Mouse (Mus musculus): ENCODE measurements around the gene Epb41l3.
"Not testable (repeated sequence)": the region's sequence is repeated elsewhere in the genome, so short reads cannot be mapped to it uniquely, and the experiment has no call there.

Gene Epb41l3

DNA sequence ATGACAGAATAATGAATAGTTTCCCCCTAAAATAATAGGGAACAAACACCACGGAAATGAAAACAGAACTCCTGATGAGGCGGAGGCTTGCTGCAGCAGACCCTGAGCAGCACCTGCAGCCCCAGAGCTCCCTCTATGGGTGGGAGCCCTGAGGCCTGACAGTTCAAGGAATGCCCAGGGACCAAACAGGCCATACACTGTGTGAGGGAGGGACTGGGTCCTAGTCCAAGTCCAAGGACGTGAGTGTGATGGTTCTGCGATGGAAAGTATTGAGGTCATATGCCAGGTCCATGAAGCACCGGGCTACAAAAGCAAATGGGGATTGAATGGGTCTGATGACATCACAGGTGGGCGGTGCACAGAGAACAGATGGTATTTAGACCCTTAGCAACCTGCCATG lies 33.7 kb downstream of the Epb41l3 start:
- DNase-seq = no peak

DNA sequence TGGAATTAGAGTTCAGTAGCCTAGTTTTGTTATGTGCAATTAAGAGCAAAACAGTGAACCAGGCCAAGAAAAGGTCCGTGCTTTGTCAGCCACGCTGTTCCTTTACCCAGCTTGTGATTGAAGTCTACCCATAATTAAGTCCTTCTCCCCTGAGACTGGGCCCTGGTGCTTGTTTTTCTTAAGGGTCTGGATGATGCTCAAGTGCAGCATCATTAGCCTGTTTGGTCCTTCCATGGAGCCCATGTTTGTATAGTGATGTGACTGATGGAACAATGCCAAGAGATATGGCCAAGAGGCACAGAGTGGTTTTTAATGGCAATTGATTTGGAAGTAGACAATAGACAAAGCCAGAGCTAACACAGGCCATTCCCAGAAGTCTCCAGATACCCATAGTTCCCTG lies 36.7 kb downstream of the Epb41l3 start:
- DNase-seq = no peak

DNA sequence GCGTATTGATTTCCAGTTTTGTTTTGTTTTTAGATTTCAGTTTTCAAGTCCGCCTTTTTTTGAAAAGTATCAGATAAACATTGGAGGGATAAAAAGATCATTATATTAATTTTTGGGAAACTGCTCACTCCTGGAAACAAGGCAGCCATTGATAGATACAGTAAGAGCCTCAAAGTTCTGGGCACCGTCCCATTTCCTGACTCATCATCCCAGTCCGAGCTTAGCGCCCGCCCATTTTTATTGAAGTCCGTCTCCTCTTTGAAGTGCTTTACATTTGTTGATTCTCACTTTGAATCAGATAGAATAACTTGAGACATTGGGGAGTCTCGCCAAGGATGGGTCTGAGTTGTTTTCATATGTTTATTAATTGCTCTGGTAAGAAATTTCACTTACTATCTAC lies 43.7 kb downstream of the Epb41l3 start:
- DNase-seq = no peak

DNA sequence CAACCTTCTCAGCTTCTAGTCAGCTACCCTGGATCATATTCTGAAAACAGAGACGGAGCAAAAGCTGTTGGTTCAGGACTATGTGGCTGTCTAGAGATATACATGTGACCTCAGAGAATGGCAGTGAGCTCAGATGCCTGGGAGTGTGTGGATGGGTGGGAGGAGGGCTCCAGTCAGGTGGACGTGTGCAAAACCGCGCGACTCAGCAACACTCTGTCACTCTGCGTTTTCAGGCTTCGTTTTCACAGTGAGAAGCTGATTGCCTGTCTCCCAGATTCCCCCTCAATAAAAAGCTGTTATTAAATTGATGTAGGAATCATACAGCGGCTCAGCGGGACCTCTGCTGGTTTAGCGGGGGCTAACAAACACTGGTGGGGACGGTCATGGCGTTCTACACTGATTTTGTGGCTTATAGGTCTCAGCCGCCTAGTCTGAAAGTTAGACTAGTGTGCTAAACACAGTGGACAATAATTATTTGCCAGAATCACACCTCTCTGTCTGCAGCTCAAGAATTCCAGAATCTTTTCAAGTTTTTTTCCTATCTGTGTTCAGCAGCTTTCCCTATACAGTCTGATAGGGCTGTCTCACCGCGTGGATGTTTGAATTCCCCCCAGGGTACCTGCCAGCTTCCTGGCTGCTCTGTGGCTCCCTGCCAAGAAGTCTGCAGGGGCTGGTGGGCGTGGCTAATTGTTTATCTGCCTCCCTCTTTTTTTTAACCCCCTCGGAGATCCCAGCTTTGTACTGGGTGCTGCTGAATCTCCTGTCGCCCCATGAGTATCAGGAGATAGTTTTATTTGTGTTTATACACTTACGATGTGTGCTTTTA lies 45.3 kb downstream of the Epb41l3 start:
- DNase-seq = no peak

DNA sequence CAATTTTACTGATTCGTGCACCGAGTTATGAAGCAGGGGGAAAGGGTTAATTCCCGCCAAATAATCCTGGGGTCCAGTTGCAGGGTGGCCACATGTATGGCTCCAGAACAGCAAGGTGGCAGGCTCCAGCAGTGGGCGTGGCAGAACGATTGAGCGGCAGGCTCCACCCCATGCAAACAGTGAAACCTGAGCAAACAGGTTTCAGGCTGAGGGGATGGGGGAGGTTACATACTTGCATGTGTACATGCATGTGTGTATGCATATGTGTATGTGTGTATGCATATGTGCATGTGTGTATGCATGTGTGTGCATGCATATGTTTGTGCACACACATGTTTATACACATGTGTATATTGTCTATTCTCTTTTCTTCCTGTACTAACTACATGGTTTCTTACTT lies 46.9 kb downstream of the Epb41l3 start:
- DNase-seq = not testable (repeated sequence)

DNA sequence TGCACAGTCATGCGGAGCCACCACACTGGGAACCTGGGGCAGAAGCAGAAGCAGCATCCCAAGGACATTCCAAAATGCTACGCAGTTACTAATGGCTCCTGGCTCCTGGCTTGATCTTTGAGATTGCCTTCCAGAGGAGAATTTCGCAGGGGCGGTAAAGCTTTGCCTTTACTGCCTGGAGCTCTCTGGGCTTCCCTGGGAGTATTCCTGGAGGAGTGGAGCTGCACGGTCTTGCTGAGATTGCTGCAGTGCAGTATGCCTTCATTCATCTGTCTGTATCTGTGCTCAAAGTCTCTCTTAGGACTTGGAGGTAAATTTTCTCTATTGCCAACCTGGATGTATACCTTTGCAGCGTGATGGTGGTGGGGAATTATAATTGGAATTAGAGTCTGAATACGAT lies 52.0 kb downstream of the Epb41l3 start:
- no peak for DNase-seq

DNA sequence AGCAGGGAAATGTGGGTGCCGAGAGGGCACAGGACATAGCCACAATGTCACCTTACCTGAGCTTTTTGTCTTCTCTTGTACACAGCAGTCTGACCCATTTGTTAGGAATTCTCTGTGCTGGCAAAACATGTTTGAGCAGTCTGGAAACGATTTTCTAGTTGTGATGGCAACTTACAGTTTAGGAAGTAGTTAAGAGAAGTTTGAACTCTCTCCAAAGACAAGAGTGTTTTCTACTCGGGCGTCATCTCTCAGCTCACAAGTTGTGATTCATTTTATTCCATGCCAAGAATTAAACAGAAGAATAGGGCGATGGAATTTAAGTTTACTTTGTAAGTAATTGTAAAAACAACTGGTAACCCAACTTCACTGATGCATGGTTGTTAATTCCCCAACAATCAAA lies 52.5 kb downstream of the Epb41l3 start:
- DNase-seq = no peak

DNA sequence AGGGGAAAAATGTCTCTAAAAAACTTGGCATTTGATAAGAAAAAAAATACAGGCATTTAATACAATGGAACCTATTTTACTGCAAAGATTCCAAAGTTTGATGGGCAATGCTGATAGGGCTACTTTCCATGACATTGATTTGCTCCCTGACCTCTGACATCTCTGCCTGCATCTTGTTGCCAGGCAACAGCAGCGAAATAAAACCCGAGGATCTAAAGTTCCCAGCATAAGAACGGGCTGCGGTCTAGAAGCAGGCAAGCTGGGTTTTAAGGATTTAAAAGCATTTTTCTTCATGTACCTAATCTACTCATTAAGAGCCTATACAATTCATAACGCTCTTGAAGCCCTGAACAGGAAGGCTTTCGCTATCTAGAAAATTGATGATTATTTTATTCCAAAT lies 54.0 kb downstream of the Epb41l3 start:
- DNase-seq = no peak

DNA sequence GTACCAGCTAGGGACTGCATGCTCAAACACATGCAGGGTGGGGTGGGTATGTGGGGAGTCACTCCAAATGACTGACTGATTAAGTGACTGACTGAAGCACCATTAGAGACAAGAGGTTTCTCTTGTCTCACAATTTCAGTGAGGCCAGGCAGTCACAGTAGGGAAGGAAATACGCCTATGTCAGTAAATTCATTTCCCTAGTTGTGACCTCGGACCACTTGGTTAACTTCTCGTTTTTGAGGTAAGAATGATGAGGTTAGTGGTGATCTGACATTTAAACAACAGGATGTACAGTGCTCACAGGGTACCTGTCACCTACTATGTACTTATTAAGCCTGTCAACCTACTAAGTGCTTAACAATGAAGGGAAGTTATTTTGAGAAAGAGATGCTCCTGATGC lies 67.5 kb downstream of the Epb41l3 start:
- no peak for DNase-seq

DNA sequence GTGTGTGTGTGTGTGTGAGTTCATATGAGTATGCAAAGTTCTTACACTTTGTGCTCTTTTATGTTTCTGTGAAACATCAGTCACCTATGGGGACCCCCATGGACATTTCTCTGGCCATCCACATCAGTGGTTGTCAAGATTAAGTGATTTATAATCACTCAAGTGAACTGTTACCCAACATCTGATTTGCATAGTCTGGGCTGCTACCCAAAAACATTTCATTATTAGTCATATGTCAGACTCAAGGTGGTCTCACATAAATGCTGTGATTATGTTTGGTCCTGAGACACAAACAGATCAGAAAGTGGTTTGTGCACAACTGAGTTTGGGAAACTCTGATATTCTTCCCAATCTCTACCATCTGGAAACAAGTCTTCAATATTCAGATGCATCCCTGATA lies 75.3 kb downstream of the Epb41l3 start:
- no peak for DNase-seq

DNA sequence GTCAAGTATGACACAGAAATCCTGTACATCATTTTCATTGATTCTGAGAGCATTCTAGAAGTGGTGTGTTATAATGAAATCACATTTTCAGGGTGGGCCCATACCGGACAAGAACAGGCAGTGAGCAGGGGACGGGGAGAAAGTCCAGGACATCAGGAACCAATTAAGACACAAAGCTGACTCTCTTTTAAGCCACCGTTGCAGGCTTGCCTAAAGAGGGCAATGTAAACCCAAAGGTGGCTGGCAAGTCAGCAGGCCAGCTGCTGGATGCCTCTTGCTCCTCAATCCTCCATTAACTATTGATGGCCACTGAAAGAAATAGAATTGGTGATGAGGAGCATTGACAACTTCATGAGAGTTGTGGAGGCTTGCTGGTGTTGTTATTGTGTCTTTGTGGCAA lies 75.8 kb downstream of the Epb41l3 start:
- no peak for DNase-seq

DNA sequence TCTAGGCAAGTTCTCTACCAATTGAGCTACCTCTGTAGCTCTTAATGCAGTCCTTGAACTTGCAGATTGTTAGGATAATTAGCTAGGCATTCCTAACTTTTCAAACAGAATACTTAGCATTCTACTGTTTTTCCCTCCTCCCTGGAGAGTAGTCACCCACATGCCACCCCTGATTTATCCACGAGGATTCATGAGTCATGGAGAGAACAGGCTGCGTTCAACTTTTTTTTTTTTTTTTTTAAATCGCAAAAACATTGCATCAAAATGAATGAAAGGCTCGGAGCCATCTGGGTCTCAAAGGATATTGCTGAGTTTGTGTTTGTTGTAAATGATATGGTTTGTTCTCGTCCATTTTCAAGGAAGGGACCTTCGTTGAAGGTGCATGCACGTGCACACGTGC lies 79.6 kb downstream of the Epb41l3 start:
- DNase-seq = no peak

DNA sequence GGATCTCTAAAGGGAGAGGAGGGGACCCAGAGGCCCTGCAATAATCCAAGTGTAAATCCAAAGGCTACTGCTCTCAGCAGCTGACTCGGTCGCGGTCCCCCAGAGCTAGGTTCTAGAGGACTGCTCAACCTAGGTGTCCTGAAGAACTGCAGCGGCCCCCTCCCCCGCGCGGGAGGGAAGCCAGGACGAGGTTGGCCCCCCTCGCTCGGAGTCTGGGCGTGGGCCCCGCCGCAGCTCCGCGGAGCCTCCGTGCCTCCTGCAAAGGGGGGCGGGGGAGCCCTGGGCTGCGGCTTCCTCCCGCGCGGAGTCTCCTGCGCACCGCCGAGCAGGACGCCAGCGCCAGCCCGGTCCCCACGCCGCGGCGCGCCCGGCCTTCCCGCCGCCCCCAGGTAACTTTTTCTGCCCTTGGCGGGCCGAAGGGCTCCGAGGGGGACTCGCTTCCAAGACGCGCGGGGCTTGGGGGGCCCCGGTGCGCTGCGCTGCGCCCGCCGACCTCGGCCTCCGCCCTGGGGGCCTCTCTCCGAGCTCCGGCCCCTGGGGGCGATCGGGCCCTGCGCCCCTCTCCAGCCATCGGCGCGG lies 81.1 kb downstream of the Epb41l3 start:
- no peak for DNase-seq

DNA sequence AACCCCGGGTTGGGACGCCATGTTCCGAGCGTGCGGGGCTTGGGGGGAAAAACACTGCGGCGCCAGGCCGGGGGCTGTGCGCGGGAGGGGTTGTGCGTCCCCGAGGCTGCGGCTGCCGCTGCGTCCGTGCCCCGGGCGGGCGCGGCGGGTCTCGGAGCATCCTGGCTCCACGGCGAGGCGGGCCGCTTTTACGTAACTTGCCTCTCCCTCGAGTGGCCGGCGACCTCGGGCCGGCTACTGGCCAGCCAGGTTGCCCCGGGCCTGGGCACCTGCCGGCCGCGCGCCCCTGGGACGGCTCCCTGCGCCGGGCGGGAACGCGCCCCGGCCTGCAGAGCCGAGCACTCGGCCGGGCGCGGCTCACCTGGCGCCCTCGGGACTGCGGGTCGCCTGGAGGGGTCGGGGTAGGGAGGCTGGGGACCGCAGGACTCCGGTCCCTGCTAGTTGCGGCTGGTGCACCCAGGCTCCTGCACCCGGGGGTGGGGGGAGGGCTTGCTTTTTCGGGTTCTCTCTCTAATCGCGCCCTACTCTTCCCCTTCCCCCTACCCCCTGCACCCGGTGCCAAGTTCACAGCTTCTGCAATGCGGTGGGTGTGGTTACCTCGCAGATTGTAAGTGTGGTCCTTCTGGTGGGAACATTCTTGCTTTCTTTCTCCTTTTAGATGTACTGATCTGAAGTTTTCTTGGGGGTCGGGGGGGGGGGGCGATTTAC lies 81.8 kb downstream of the Epb41l3 start:
- no peak for DNase-seq

DNA sequence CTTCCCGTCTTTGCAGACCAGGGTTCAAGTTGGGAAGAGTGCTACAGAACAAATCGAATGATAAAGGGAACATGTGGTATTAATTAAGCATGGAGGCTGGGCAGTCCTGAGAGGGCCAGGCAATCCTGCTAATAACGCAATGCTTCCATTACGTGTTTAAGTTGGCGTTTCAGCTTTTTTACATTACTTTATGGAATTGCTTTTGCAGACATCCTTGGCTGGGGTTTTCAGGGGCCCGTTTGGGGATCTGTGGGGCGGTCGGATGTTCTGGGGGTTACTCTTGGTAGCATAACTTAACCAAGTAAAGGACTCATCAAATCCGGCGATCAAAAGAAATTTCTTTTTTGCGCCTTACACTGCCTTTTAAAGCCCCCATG lies 82.3 kb downstream of the Epb41l3 start:
- no peak for DNase-seq

DNA sequence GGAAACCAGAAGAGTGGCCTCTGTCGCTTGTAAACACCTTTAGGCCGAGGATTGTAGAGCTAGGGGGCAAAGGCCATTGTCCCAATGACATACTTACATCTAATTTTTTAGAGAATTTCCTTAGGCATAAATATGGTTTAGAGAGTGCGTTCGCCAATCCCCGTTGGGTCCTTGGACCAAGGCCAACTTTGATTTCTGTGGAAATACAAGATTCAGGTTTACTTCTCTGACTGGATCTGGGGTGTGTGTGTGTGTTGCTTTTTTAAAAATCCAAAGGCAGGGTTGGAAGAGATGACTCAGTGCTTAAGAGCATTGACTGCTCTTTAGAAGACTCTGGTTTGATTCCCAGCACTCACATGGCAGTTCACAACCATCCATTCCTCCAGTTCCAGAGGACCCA lies 83.2 kb downstream of the Epb41l3 start:
- DNase-seq = no peak

DNA sequence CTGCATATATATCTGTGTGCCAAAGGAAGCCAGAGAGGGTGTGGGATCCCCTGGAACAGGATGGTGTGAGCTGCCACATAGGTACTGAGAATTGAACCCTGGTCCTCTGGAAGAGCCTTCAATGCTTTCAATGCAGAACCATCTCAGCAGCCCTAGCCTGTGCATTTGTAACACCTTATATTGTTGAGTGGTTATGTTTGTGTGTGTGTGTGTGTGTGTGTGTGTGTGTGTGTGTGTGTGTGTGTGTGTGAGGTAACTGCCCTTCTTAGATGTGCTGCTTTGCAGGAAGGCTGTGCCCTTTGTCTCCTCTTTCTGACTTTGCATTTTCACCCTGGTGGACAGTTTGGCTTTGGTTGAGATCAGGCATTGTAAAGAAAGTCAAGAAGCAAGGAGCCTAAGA lies 87.2 kb downstream of the Epb41l3 start:
- DNase-seq = no peak

DNA sequence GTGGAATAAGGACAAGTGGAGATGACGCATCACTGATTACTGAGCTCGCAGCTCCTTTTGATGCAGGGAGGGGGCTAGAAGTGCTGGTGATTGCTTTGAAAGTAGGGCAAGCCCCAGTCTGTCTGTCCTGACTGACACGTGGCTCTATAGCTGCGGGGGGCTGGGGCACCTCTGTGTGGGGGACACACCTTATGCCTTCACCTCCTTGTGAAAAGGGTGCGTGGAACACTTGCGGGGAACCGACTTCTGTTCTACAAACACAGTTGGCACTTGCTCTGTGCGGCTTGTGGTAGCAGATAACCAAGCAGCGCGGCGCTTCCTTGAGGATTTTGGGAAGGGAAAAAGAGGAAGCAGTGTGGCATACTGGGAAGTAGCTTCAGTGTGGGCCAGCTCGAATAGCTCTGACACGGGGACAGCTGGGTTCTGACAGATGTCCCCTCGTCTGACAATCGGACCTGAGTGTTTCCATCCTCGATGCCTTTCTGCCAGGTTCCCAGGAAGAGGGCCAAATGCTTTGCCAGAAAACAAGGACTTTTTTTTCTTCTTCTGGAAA lies 101.5 kb downstream of the Epb41l3 start:
- no peak for DNase-seq

DNA sequence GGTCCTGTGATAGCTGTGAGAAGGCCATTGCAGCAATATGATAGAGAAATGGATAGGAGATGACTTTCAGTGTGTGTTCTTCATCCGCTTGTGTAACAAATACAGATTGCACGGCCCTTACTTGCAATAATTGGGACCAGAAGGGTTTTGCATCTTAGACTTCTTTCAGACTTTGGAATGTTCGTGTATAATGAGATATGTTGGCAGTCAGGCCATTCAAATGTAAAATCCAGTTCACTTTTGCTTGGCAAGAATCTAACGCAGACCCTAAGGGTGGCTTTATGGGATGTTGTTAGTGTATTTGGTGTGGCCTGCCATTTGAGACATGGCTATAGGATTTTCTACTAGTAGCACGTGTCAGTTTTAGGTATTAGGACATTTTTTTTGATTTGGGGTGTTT lies 102.5 kb downstream of the Epb41l3 start:
- DNase-seq = no peak

DNA sequence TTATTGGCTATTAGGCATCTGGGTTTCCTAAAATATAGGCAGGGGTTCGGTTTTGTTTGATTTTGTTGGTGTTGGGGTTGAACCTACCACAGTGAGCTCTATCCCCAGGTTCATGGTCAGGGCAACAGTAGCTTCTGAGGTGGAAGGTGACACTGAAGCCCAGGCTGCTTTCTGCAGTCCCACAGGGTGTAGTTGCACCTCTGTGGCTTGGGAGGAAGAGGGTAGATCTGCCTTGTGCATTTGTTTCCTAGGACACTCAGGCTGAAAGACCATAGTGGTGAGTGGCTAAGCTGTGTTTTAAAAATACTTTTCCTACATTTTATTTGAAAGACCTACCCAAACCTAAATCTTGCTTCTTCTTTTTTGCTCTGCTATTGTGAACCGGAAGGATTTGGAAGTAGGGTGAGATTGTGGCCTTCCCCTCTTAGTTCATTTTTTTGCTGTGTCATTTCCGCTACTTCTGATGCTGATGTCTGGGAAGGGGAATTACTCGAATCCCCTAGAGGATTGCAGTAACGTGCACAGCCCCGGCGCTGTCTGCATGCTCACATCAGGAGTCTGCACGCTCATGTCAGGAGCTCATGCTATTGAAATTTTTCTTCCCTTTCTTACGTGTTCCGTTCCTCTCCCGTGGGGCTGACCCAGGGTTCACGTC lies 105.5 kb downstream of the Epb41l3 start:
- DNase-seq = no peak

DNA sequence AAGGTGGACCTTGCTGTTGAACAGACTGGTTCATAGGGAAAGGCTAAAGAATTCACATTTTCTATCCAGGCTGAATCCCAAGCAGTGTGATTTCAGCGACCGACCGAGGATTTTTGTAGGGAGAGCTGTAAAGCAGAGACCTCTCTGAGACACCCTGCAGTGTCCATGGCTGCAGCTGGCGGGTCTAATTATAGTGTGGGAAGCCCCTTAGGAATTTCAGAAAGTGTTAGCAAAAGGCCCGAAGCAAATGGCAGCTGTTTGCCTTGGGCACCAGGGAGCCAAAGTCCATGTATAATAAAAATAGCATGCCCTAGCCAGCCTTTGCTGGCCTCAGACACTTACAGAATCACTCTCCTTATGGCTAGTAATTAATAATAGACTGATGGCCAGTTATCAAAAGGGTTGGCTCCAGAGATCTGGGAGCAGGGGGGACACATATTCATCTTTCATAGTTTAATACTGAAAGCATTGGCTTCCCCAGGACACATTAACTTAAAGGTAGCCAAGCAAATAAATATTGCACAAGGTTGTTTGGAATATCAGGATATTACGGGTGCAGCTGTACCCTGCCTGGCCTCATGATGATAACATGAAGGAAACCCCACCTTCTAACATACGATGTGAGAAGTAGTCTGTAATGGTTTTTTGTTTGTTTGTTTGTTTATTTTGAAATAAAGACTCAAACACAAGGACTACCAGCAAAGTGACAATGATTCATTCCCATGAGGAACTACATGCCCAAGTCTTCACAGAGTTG lies 106.3 kb downstream of the Epb41l3 start:
- DNase-seq = no peak

DNA sequence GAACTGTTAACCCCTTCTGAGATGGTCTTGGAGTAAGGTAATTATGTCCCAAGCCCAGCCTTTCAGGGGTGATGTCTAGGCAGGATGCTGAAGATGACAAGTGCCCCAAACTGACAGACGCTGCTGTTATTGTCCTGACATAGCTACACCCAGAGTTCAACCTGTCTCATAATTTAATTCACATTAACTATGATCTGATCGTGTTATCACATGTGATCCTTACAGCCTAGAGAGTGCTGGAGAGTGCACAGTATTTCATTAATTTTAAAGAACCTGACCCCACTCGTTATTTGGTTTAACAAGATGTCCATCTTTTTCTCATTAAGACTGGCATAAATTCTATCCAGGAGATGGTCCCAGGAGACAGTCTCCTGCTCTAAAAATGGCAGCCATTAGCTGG lies 112.3 kb downstream of the Epb41l3 start:
- DNase-seq = no peak

Measured in kidney, adult 8-10 months (tissue).